9 mouse cellular contexts compared by ENCODE assay signal in the genomic region with DNA sequence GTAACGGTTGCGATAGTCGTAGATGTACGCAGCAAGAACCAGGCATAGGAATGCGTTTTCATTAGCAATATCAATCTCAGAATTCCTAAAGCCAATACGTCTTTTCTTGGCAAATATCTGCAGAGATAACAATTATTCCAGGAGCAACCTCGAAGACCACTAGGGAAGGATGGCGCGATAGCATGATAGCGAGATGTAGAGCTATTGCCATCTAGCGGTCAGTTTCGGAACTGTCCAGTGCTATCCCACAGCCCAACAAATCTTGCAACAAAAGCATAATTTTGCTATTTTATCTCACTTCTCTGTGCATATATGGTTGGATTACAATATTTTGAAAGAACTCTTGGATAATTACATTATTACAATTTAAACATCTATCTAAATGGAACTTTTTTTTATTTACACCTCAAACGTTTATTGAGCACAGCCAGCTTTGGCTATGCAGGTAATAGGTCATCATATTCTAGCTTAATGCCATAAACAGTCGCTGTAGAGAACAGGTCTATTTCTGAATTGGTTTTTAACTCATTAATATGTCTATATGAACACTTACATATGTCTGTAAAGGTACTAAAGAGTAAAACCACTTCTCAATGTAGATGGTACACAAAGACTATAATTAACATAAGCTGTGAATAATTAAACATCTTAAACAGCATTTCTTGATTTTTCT.
DNase-seq lines count a peak whose midpoint lies in the region; ATAC-seq and TF ChIP-seq lines count a peak whose summit lies in the region.
"Had no signal": no experiment of that assay in that cellular context is flagged by ENCODE, and none has a peak within 500 bp of the region (broad histone marks: within the 10 kb centered on the region; RNA-seq: fewer than 3 reads in every experiment).

No protein-coding gene starts in this region.

- no peak overlapping the region for H3K9ac ChIP-seq in kidney, embryonic 15.5 days
- H3K9ac ChIP-seq in liver, embryonic 14.5 days (replicated peaks): no peak overlapping the region
- H3K9ac ChIP-seq in neural tube, embryonic 15.5 days (replicated peaks): no peak overlapping the region
- H3K9ac ChIP-seq: limb, embryonic 12.5 days had no signal

- no peaks in the 10 kb centered on the region for H3K36me3 ChIP-seq in kidney, embryonic 15.5 days
- no peaks in the 10 kb centered on the region for H3K36me3 ChIP-seq in liver, embryonic 14.5 days (replicated peaks; ENCODE audit: control insufficient read depth, insufficient read depth, low read depth)
- H3K36me3 ChIP-seq in neural tube, embryonic 15.5 days: no peaks in the 10 kb centered on the region
- H3K36me3 ChIP-seq: limb, embryonic 12.5 days had no signal

- DNase-seq in 3T3-L1 (ENCODE audit: low read depth, low spot score) (peak; percentile 63), ES-CJ7 (ENCODE audit: low read depth, low spot score) (peak; percentile 56)
- peak; percentile 37 to 60 for DNase-seq in cerebellum, adult 18-20 months
- DNase-seq in forelimb bud, embryonic 11.5 days (ENCODE audit: low read depth, low spot score): peak; percentile 65
- peak in 1 of 3 experiments; percentile 1 for DNase-seq in liver, embryonic 14.5 days (ENCODE audit: low read depth in 3 of 3, low spot score in 3 of 3)

- no peak overlapping the region for H3K4me2 ChIP-seq in kidney, embryonic 15.5 days
- H3K4me2 ChIP-seq in liver, embryonic 14.5 days (ENCODE audit: low read depth): no peak overlapping the region
- peak overlapping the region; percentile 46 for H3K4me2 ChIP-seq in neural tube, embryonic 15.5 days
- H3K4me2 ChIP-seq: limb, embryonic 12.5 days had no signal

- WGBS in kidney, embryonic 15.5 days: 28% methylated on average over 14 of the region's 14 CpGs
- 28% methylated on average over 14 of the region's 14 CpGs for WGBS in liver, embryonic 14.5 days (ENCODE audit: insufficient replicate concordance)
- 23% methylated on average over 14 of the region's 14 CpGs for WGBS in neural tube, embryonic 15.5 days

- peak; percentile 76; the same call in 1 of the 2 replicates for ATAC-seq in kidney, embryonic 15.5 days (replicated peaks; ENCODE audit: low FRiP score)
- no peak for ATAC-seq in liver, embryonic 14.5 days (ENCODE audit: insufficient read depth)
- ATAC-seq in neural tube, embryonic 15.5 days (ENCODE audit: low FRiP score): peak; percentile 92
- no peak for ATAC-seq in inflammation-experienced regulatory T-cells, adult 6 months

- no peak for TF ChIP-seq EP300 in liver, embryonic 14.5 days (IDR thresholded peaks at IDR 0.05; ENCODE audit: low read depth)

- no peaks in the 10 kb centered on the region for H3K27me3 ChIP-seq in kidney, embryonic 15.5 days
- no peaks in the 10 kb centered on the region for H3K27me3 ChIP-seq in liver, embryonic 14.5 days (ENCODE audit: control insufficient read depth, insufficient read depth, low read length)
- H3K27me3 ChIP-seq in neural tube, embryonic 15.5 days (replicated peaks): no peaks in the 10 kb centered on the region
- H3K27me3 ChIP-seq: limb, embryonic 12.5 days had no signal

- no peak overlapping the region for H3K27ac ChIP-seq in kidney, embryonic 15.5 days
- no peak overlapping the region for H3K27ac ChIP-seq in liver, embryonic 14.5 days
- H3K27ac ChIP-seq in neural tube, embryonic 15.5 days (replicated peaks): 0 out of 2 replicates have a peak overlapping the region, but pooled peaks have one; percentile 3
- H3K27ac ChIP-seq: limb, embryonic 12.5 days had no signal

- H3K9me3 ChIP-seq in kidney, embryonic 15.5 days (replicated peaks): no peaks in the 10 kb centered on the region
- H3K9me3 ChIP-seq in liver, embryonic 14.5 days (ENCODE audit: control insufficient read depth, low read length): no peaks in the 10 kb centered on the region
- no peaks in the 10 kb centered on the region for H3K9me3 ChIP-seq in neural tube, embryonic 15.5 days (replicated peaks)
- H3K9me3 ChIP-seq: limb, embryonic 12.5 days had no signal

- TF ChIP-seq CTCF in liver, embryonic 14.5 days (IDR thresholded peaks at IDR 0.05; ENCODE audit: low read depth): peak; percentile 83

- no peak overlapping the region for H3K4me3 ChIP-seq in kidney, embryonic 15.5 days (replicated peaks)
- no peak overlapping the region for H3K4me3 ChIP-seq in liver, embryonic 14.5 days (ENCODE audit: insufficient read depth in 1 of 2, low read depth in 2 of 2, low read length in 2 of 2)
- H3K4me3 ChIP-seq in neural tube, embryonic 15.5 days (replicated peaks): no peak overlapping the region
- H3K4me3 ChIP-seq: limb, embryonic 12.5 days had no signal

- H3K4me1 ChIP-seq in kidney, embryonic 15.5 days: no peaks in the 10 kb centered on the region
- no peaks in the 10 kb centered on the region for H3K4me1 ChIP-seq in liver, embryonic 14.5 days (replicated peaks; ENCODE audit: control insufficient read depth in 2 of 2, insufficient read depth in 2 of 2, low read length in 1 of 2)
- 0 out of 2 replicates have a peak, but pooled peaks cover 6% of the 10 kb centered on the region for H3K4me1 ChIP-seq in neural tube, embryonic 15.5 days
- H3K4me1 ChIP-seq: limb, embryonic 12.5 days had no signal

Comparison
In these comparisons a context has a peak if more than half of its experiments do, and no peak if none do; other contexts are left out.
1. ATAC-seq: peak in kidney, embryonic 15.5 days (single experiment) and neural tube, embryonic 15.5 days (single experiment); none in liver, embryonic 14.5 days (single experiment) and inflammation-experienced regulatory T-cells, adult 6 months (single experiment).